Mouse (Mus musculus) neutrophil, adult 5-6 weeks (primary cell): ENCODE results near the gene Arhgap22. TPM values are rescaled to one million over a fixed set of nuclear protein-coding genes. Genes with fewer than 3 reads are reported as not detected.

Source experiments
- ATAC-seq: fragments of 151-379, 151-347 bp; 2 replicates; pipeline ENCODE4 v1.8.0; 2017; ENCODE audit warnings: mild to moderate bottlenecking, moderate TSS enrichment; ENCODE audit not compliant: insufficient number of reproducible peaks, poor library complexity, low FRiP score, severe bottlenecking; ENCODE audit errors: extremely low read depth
- total RNA-seq: library from RNA; stranded (forward); fragments of 200-1000 nt; gene quantifications from 2 replicates; pipeline ENCODE4 v1.2.3, GENCODE M21; 2017

The Arhgap22 gene
- total RNA-seq, 1 experiment from 2014 or later = 0.35 TPM

- no peak for ATAC-seq
Observed at GRCm38 (mm10) chr14:33250956-33251745, 37.3 kb downstream of the Arhgap22 start.

DNA sequence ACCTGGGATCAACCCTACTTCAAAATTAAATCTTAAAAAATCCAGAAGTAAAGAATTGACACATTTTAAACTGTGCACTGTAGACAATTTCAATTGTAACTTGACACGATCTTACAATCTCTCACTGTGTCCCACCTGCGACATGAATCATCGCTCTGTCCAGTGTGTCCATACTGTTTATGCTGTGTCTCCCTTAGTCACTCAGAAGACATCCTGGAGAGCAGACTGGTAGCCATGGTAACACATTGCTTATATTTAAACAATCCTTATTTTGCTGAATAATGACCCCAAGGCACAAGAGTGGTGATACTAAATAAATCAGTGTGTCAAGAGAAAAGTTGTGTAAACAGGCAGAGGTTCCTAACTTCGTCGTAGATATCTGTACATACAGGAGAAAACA, 44.4 kb downstream of the Arhgap22 start:
- no peak for ATAC-seq

DNA sequence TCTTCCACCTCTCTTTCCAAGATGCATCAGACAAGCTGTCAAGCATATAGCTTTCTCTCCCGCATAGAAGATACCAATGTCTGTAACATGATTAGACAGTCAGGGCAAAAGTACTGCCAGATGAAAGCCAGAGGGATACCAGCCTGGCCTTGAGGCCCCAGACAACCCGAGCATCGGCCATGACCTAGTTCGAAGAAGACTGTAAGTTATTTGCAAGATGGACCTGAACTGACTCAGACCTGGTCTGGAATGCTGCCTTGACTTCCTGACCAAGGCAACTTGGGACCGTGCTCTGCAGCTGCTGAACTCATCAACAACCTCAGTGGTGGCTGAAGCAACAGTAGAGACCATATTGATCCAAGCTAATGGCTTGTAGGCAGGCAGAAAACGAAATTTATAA, 46.3 kb downstream of the Arhgap22 start:
- ATAC-seq = no peak

- ATAC-seq = no peak
Observed at GRCm38 (mm10) chr14:33264795-33265194, 51.0 kb downstream of the Arhgap22 start.

- no peak for ATAC-seq
Observed at GRCm38 (mm10) chr14:33276240-33276639, 62.4 kb downstream of the Arhgap22 start.

GRCm38 (mm10) chr14:33278374-33278773, 64.5 kb downstream of the Arhgap22 start:
- no peak for ATAC-seq

DNA sequence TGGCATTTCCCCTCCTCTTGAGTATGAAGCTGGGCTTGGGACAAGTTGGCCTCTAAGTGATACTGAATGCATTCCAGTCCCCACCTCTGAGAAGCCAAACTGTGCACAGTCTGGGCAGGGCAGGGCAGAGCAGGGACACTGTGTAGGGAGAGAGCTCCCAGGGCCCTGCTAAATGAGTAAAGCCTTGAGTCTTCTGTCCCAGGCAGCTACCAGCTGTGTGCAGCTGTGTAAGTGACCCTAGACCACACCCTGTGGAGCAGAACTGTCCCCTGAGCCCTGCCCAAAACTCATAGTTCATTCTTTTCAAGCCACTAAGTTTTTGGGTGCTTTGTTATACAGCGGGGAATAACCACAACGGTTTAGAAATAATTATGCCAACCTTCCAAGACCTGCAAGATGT, 67.1 kb downstream of the Arhgap22 start:
- no peak for ATAC-seq

GRCm38 (mm10) chr14:33282447-33282846, 68.6 kb downstream of the Arhgap22 start:
- no peak for ATAC-seq

GRCm38 (mm10) chr14:33287920-33288319, 74.1 kb downstream of the Arhgap22 start:
- ATAC-seq = no peak

DNA sequence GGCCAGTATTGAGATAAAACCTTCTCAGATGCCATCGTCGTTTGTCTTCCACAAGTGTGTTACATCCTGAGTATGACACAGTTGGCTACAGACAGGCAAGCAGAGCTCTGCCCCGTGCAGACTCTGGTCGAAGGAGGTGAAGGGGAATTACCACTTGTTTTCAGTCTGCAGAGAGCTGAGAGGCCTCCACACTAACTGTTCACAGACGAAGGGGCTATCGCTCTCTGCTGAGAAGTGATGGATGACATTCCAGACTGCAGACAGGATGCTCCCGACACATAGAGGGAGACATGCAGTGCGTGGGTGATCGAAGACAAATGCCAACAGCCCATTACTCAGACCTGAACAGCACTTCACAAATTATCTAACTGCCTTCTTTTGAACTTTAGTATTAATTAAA, 76.2 kb downstream of the Arhgap22 start:
- no peak for ATAC-seq

DNA sequence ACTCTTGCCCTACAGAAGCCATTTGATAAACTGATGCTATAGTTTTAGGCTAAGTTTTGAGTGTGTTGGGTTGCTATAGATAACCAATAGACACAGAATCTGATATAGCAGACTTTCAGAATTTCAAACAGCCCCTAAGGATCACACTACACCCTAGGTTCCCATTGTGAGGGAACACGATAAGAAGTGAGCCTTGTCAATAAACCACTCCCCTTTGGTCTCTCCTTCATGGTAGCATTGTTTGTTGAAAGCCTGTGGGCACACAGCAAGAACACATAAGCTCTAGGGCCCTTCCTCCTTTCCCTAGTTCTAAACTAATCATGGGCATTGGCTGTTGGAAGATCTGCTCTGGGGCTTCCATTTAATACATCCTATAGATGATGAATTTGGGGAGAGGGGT, 80.7 kb downstream of the Arhgap22 start:
- no peak for ATAC-seq

DNA sequence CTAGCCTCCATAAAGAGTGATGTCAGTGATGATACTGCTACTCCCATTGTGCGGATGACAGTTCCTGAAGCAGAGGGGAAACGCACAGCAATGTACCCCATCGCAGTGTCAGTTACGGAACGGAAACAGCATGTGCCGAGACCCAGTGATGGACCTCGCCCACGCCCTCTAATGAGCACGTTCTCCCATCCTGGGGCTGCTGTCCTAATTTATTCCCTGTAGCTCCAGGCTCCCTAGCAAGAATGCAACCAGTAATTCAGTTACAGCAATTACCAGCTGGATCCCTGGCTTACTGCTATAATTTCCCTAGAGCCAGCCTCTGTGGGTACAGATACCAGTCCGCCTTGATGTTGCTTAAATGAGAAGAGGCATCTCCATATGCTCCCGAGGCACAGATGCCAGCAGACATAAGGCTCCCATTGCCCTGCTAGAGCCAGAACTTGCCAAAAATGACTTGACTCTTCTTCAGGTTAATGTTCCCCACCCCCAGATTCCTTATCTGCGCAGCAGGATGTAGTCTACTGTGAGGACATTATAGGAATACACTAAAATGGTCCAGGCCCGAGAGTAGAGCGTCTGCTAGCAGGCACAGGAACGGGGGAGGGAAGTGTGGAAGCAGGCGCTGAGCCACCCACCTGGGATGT, 83.0 kb downstream of the Arhgap22 start:
- peak; percentile 13; the same call in 1 of the 2 replicates for ATAC-seq

GRCm38 (mm10) chr14:33300591-33300990, 86.8 kb downstream of the Arhgap22 start:
- no peak for ATAC-seq

DNA sequence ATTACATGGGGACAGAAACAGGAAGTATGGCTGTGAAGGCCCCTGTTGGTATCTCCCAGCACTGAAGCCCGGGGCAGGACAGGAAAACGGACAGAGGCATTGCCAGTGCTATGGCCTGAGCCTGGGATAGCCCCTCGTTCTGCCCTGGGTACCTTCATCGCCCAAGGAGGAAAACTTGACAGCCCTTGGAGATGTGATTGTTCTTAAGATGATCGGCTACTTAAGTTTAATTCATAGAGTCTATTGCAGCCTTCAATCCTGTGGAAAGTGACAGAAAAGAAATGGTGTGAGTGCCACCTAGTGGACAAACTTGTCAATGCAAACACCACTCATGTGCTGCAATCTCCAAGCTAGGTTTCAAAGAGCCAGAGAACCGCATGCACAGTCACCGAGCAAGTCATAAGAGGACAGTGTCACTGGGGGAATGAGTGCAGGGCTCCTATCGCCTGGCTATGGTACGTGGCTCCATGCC, 89.6 kb downstream of the Arhgap22 start:
- peak; percentile 42; the same call in 1 of the 2 replicates for ATAC-seq

- no peak for ATAC-seq
Observed at GRCm38 (mm10) chr14:33305645-33306281, 91.9 kb downstream of the Arhgap22 start.

- no peak for ATAC-seq
Observed at GRCm38 (mm10) chr14:33310719-33311118, 96.9 kb downstream of the Arhgap22 start.

GRCm38 (mm10) chr14:33312309-33312708, 98.5 kb downstream of the Arhgap22 start:
- ATAC-seq = no peak

DNA sequence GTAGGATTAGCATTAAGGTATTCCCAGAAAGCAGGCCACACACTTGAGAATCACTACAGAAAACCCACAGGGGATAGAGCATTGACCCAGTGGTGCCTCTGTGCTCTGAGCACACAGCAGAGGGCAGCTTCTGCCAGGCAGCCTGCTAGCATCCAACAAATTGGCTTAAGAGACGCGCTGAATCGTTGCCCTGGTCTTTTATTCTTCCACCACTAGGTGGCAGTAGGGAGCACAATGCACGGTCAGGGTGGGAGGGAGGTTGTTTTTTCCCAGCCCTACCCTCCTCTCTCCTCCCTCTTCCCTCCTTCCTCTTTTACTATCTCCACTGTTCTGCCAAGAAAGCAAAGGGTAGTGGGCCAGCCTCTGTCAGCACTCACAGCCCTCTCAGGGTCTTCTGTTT, 99.8 kb downstream of the Arhgap22 start:
- peak; percentile 51; the same call in 1 of the 2 replicates for ATAC-seq

GRCm38 (mm10) chr14:33314160-33314559, 100.3 kb downstream of the Arhgap22 start:
- ATAC-seq = no peak

DNA sequence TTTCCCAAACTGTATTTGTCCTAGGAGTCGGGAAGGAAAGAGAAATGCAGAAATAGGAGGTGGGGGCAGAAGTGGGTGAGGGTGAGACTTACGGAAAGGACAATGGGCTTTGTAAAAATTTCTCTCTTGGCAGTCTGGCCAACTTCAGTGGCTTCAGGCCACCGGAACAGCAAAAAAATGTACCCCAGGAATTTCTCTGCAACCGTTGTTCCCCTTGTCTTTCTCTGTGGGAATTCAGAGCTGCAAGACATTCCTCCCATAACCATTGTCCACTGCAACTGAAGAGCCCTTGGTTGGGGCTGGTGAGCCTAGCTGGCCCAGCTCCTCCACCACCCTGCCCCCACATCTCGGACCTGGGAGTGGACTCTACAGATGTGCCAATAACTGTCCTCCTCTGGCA, 101.3 kb downstream of the Arhgap22 start:
- no peak for ATAC-seq
